Mouse (Mus musculus) neural tube, embryonic 13.5 days (tissue): ENCODE measurements at regions not wholly inside any gene's neighbourhood (a gene's known extent, or its start where the extent isn't known, plus 50 kb on each side); places are given as distances from the start of the nearest gene placed in this dataset.
A peak's percentile ranks its signal among the peaks of the same experiment; 100 is the strongest.

Source experiments
- ATAC-seq: fragments of 200-750 bp; cut with Nextera tagmentation; 2 replicates; pipeline ENCODE4 v1.8.0; 2017; ENCODE audit warnings: low read depth, mild to moderate bottlenecking, moderate TSS enrichment, moderate library complexity
- H3K27ac ChIP-seq: fragments of 300-500 bp; sonication (generic); replicated peaks from 2 replicates; pipeline ENCODE4 v1.5.1; 2015; ENCODE audit warnings: moderate library complexity, mild to moderate bottlenecking, inconsistent platforms
- H3K27me3 ChIP-seq: fragments of 300-500 bp; sonication (generic); 2 replicates; pipeline ENCODE4 v1.6.1; 2015; ENCODE audit warnings: mild to moderate bottlenecking, inconsistent platforms
- H3K36me3 ChIP-seq: fragments of 300-500 bp; sonication (generic); 2 replicates; pipeline ENCODE4 v1.6.1; 2015; ENCODE audit warnings: mild to moderate bottlenecking, inconsistent platforms
- H3K4me1 ChIP-seq: fragments of 300-500 bp; sonication (generic); replicated peaks from 2 replicates; pipeline ENCODE4 v1.6.1; 2015; ENCODE audit warnings: inconsistent platforms
- H3K4me2 ChIP-seq: fragments of 300-500 bp; sonication (generic); 2 replicates; pipeline ENCODE4 v1.6.1; 2015; ENCODE audit warnings: inconsistent platforms, mild to moderate bottlenecking, moderate library complexity
- H3K4me3 ChIP-seq: fragments of 300-500 bp; sonication (generic); 2 replicates; pipeline ENCODE4 v1.5.1; 2015; ENCODE audit warnings: mild to moderate bottlenecking, inconsistent platforms
- H3K9ac ChIP-seq: fragments of 300-500 bp; sonication (generic); 2 replicates; pipeline ENCODE4 v1.6.1; 2015; ENCODE audit warnings: moderate library complexity, mild to moderate bottlenecking, inconsistent platforms
- H3K9me3 ChIP-seq: fragments of 300-500 bp; sonication (generic); 2 replicates; pipeline ENCODE4 v1.6.1; 2016; ENCODE audit warnings: inconsistent platforms
- WGBS: fragments of 180-500 bp; shearing (Covaris S2); methylation state at CpG from one replicate; pipeline ENCODE4 v1.1.7; 2015; 5-methylcytosine and 5-hydroxymethylcytosine counted together

DNA sequence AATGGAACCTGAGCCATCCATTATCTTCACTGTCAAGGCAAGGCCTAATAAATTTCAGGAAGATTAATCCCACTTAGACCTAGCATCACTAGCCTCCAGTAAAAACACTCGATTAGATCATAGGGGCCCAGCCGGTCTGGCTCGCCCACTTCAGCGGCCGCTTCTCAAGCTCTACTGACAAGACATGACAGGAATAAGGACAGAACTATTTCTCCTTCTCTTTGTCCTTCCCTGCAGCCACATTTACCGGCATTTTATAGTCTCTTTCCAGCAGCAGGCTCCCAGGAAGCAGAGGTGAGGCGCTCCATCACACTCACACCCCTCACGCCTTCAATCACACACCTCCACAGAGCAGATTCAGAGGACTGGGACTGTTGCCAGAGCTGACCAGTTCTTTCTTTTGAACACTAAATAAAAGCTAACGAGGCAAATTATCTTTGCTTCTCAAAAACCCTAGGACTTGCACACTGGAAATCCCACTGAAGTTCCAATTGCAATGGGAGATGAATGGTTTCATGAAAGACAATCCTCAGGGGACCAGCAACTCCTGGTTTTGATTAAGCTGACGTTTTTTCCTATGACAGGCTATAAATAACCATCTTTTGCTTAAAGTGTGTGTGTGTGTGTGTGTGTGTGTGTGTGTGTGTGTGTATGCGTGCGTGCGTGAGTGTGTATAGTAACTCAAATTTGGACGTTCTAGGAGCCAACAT, 184.6 kb downstream of the Sox4 start:
- no peaks in the 10 kb centered on the region for H3K27me3 ChIP-seq
- H3K27ac ChIP-seq = peak overlapping the region; percentile 81
- no peak overlapping the region for H3K4me3 ChIP-seq
- H3K4me2 ChIP-seq = peak overlapping the region; percentile 29
- H3K9ac ChIP-seq = peak overlapping the region; percentile 54
- H3K9me3 ChIP-seq = no peaks in the 10 kb centered on the region
- no peaks in the 10 kb centered on the region for H3K36me3 ChIP-seq
- peaks cover 43% of the 10 kb centered on the region for H3K4me1 ChIP-seq
- WGBS = 31% methylated on average over 14 of the region's 14 CpGs
- ATAC-seq = peak; percentile 68

DNA sequence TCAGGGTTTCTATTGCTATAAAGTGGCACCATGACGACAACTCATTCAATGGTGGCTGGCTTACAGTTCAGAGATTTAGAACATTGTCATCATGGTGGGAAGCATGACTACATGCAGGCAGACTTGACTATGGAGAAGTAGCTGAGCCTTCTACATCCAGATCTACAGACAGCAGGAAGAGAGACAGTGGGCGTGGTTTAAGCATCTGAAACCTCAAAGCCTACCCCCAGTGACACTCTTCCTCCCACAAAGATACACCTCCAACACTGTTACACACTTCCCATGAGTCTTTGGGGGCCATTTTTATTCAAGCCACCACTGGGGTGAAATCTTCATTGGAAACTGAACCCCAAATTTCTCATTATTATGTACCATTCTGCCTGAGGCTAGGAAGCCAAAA, 191.0 kb downstream of the Sox4 start:
- H3K4me3 ChIP-seq = no peak overlapping the region
- H3K4me2 ChIP-seq = no peak overlapping the region
- H3K27me3 ChIP-seq = no peaks in the 10 kb centered on the region
- WGBS = 88% methylated on average over 2 of the region's 2 CpGs
- no peak overlapping the region for H3K27ac ChIP-seq
- H3K4me1 ChIP-seq = peaks cover 23% of the 10 kb centered on the region
- no peak overlapping the region for H3K9ac ChIP-seq
- no peak for ATAC-seq
- no peaks in the 10 kb centered on the region for H3K36me3 ChIP-seq
- no peaks in the 10 kb centered on the region for H3K9me3 ChIP-seq

DNA sequence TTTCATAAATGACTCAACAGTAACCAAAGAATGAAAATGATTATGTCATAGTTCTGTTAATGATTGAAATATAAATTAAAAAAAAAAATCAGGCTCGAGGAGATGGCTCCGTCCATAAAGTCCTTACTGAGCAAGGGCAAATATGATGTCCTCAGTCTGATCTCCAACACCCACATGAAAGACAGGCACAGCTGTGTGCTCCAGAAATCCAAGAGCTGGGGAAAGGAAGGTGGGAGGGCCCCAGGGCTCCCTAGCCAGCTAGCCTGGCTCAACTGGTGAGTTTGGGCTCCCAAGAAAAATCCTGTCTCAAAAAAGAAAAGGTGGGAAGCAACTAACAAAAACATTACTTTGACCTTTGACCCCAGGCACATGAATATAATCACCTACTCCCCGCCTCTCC, 194.5 kb downstream of the Sox4 start:
- Histone ChIP-seq H3K36me3 (no peaks in the 10 kb centered on the region), H3K27ac (no peak overlapping the region), H3K4me1 (peaks cover 38% of the 10 kb centered on the region), H3K4me2 (no peak overlapping the region), H3K9ac (no peak overlapping the region), H3K4me3 (no peak overlapping the region), H3K27me3 (no peaks in the 10 kb centered on the region), H3K9me3 (no peaks in the 10 kb centered on the region)
- 37% methylated on average over 3 of the region's 3 CpGs for WGBS
- no peak for ATAC-seq

GRCm38 (mm10) chr13:28757846-28758522, 195.5 kb downstream of the Sox4 start:
- peak overlapping the region; percentile 53 for H3K4me2 ChIP-seq
- H3K27me3 ChIP-seq = no peaks in the 10 kb centered on the region
- peak overlapping the region; percentile 74 for H3K27ac ChIP-seq
- H3K9ac ChIP-seq = peak overlapping the region; percentile 45
- H3K36me3 ChIP-seq = no peaks in the 10 kb centered on the region
- peaks cover 44% of the 10 kb centered on the region for H3K4me1 ChIP-seq
- H3K4me3 ChIP-seq = peak overlapping the region; percentile 32
- 1% methylated on average over 13 of the region's 13 CpGs for WGBS
- ATAC-seq = peak; percentile 66
- H3K9me3 ChIP-seq = no peaks in the 10 kb centered on the region

DNA sequence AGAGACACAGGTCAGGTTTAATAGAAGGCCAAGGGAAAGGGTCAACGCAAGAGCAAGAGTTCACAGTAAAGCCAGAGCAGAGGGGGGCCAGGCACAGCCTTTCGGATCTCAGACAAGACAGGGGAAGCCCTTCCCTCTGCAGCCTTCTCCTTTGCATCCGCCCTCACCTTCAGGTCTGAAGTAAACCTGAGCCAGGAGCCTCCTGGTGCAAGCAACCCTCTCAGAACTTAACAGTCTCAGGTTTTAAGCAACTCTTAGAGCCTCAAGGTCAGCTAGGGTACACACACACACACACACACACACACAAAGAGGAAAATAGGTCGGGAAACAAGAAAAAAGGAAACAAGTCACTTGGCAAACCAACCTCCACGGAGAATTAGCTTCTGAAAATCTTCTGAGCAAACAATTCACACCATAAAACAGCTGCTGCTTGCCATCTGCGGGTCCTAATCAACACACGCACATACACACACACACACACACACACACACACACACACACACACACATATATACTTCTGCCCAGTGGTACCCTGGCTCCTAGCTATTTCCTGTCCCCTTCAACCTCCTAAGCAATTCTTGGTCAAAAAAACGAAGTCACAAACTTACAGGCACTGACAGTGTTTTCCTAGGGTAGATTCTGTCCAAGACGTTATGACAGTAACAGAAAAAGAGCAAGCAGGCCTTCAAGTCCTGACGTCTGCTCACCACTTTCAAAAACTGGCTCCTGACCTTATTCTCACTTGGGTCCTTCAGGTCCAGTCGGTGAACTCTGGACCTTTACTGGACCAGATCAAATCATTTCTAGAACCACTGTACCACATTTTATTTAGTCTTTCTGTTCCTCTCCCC, 196.4 kb downstream of the Sox4 start:
- Histone ChIP-seq H3K36me3 (no peaks in the 10 kb centered on the region), H3K9me3 (no peaks in the 10 kb centered on the region), H3K4me2 (peak overlapping the region; percentile 53), H3K4me1 (peaks cover 44% of the 10 kb centered on the region), H3K27me3 (no peaks in the 10 kb centered on the region), H3K27ac (peak overlapping the region; percentile 74), H3K4me3 (no peak overlapping the region), H3K9ac (peak overlapping the region; percentile 27; the same call in 1 of the 2 replicates)
- WGBS = 17% methylated on average over 11 of the region's 11 CpGs
- 0 out of 2 replicates have a peak, but pooled peaks have one; percentile 33 for ATAC-seq

- Histone ChIP-seq H3K36me3 (no peaks in the 10 kb centered on the region), H3K27ac (no peak overlapping the region), H3K4me1 (peaks cover 37% of the 10 kb centered on the region), H3K9me3 (no peaks in the 10 kb centered on the region), H3K4me2 (no peak overlapping the region), H3K27me3 (no peaks in the 10 kb centered on the region), H3K4me3 (no peak overlapping the region), H3K9ac (no peak overlapping the region)
- ATAC-seq = no peak
- 79% methylated on average over 5 of the region's 5 CpGs for WGBS
Observed at GRCm38 (mm10) chr13:28754207-28754606, 199.3 kb downstream of the Sox4 start.

DNA sequence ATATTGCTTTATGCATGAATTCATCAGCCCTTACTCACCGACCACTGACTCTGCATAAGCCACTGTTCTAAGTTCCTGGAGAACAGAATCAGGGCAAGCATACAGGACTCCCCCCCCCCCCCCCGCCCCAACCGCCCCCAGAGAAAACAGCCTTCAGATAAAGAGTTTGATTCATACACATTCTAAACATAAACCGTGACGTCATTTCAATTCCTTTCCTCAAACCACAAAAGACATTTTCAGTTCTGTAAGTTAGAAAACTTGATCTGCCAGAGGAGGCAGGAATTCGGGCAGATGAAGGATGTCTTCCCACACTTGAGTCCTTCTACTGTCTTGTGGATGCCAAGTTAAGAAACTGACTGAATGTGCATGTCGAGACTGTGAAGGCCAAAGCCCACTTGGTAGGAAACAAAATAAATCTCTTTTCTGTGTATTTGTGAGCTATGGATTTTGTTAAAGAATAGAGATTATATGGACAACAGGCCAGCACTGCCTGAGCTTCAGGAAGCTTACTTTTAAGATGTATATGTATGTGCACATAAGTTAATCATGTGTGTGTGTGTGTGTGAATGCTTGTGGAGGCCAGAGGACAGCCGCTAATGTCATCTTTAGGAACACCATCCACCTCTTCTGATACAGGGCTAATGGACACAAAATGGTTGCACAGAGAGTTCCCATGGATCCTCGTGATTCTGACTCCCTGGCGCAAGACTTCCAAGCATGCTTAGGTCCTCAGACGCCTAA, 202.4 kb downstream of the Sox4 start:
- no peak for ATAC-seq
- 84% methylated on average over 11 of the region's 11 CpGs for WGBS
- Histone ChIP-seq H3K9ac (no peak overlapping the region), H3K9me3 (no peaks in the 10 kb centered on the region), H3K36me3 (no peaks in the 10 kb centered on the region), H3K27ac (no peak overlapping the region), H3K27me3 (no peaks in the 10 kb centered on the region), H3K4me1 (peaks cover 10% of the 10 kb centered on the region), H3K4me3 (no peak overlapping the region), H3K4me2 (no peak overlapping the region)

- no peak overlapping the region for H3K4me3 ChIP-seq
- 0 out of 2 replicates have a peak overlapping the region, but pooled peaks have one; percentile 15 for H3K27ac ChIP-seq
- WGBS = 43% methylated on average over 7 of the region's 7 CpGs
Observed at GRCm38 (mm10) chr13:28740158-28740670, 213.3 kb downstream of the Sox4 start.

DNA sequence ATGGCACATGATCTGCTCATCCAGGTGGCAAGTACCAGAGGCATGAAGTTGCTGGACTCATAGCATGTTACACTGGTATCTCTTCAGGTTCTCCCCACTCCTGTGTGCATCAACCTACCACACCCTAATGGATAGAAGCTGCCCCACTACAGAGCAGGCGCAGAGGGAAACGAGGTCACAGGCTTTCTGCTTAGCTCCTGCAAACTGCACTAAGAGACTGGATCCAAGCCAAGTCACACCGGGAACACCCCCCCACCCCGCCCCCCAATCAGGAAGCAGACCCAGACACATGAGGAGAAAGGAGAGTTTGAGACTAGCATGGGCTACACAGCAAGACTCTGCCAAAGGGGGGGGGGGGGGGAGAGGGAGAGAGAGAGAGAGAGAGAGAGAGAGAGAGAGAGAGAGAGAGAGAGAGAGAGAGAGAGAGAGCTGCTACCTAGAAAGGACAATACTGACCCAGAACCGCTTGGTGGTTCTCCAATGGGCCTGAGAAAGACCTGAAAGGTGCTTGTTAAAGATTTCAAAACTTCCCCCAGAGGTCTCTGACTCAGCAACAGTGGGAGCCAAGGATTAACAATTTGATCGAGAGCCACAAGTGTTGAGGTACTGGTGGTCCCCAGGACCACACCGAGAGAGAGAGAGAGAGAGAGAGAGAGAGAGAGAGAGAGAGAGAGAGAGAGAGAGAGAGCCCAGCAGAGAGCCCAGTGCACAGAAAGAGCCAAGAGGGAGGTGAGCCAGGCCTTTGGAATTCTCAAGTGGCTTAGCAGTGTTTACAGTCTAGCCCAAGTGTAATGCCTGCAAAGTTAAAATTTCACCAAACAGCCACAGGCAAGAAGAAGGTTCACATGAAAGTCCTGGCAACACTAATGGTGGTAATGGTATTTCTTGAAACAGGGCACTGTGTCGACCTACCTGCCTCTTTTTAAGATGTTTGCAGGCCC, 215.1 kb downstream of the Sox4 start:
- Histone ChIP-seq H3K4me3 (no peak overlapping the region), H3K4me1 (peaks cover 29% of the 10 kb centered on the region), H3K9me3 (no peaks in the 10 kb centered on the region), H3K27ac (no peak overlapping the region), H3K4me2 (no peak overlapping the region), H3K36me3 (no peaks in the 10 kb centered on the region), H3K9ac (no peak overlapping the region), H3K27me3 (no peaks in the 10 kb centered on the region)
- 53% methylated on average over 8 of the region's 8 CpGs for WGBS
- peak; percentile 33; the same call in 1 of the 2 replicates for ATAC-seq

More at GRCm38 (mm10) chr13:28740158-28740670, 213.3 kb downstream of the Sox4 start:
- H3K36me3 ChIP-seq = no peaks in the 10 kb centered on the region
- no peak for ATAC-seq
- H3K4me1 ChIP-seq = peaks cover 29% of the 10 kb centered on the region
- H3K27me3 ChIP-seq = no peaks in the 10 kb centered on the region
- no peak overlapping the region for H3K9ac ChIP-seq
- no peak overlapping the region for H3K4me2 ChIP-seq
- H3K9me3 ChIP-seq = no peaks in the 10 kb centered on the region

DNA sequence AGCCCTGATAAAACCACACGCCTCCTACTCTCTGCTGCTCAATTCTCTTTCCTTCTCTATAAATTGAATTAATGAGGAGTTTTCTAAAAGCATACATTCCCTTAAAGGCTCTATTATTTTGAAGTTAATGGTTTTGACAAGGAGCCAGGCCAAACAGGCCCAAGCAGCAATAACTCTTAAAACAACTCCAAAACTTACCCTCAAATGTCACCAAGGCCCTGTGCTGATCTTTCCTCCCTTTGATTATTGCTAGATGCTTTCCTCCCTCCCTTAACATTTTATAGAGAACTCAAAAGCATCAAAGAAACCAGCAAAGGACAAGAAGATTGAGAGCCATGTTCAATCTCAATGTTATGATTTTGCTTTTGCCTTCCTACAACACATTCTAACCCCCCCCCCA, 221.0 kb downstream of the Sox4 start:
- Histone ChIP-seq H3K9ac (no peak overlapping the region), H3K36me3 (no peaks in the 10 kb centered on the region), H3K27me3 (no peaks in the 10 kb centered on the region), H3K4me3 (no peak overlapping the region), H3K4me1 (0 out of 2 replicates have a peak, but pooled peaks cover 8% of the 10 kb centered on the region), H3K4me2 (no peak overlapping the region), H3K9me3 (no peaks in the 10 kb centered on the region), H3K27ac (no peak overlapping the region)
- ATAC-seq = no peak
- 67% methylated on average over 1 of the region's 1 CpGs for WGBS
